Mouse (Mus musculus): ENCODE measurements at regions not wholly inside any gene's neighbourhood (a gene's known extent, or its start where the extent isn't known, plus 50 kb on each side); places are given as distances from the start of the nearest gene placed in this dataset.
A peak's percentile ranks its signal among the peaks of the same experiment; 100 is the strongest.

MicroRNA genes in the stretch of these regions (microRNA counts, 519-probe panel; counts per million panel counts)
- microRNA mmu-miR-30a (3,407 counts per million, percentile 66 among the panel's probes with 10 or more counts), microRNA mmu-miR-30c (4,589 counts per million, percentile 90 among the panel's probes with 10 or more counts)

Small RNA genes in the stretch of these regions (microRNA-seq; reads per million reads assigned to microRNA genes)
- gene Mir30a = 6,104 reads per million, percentile 90 among the genes with 10 or more reads in this experiment
- 30.7 reads per million, percentile 33 among the genes with 10 or more reads in this experiment for gene Mir30c-2

Measured in stomach, embryonic 14.5 days (tissue).